Mouse (Mus musculus): ENCODE results near the gene Sp6.

DNA sequence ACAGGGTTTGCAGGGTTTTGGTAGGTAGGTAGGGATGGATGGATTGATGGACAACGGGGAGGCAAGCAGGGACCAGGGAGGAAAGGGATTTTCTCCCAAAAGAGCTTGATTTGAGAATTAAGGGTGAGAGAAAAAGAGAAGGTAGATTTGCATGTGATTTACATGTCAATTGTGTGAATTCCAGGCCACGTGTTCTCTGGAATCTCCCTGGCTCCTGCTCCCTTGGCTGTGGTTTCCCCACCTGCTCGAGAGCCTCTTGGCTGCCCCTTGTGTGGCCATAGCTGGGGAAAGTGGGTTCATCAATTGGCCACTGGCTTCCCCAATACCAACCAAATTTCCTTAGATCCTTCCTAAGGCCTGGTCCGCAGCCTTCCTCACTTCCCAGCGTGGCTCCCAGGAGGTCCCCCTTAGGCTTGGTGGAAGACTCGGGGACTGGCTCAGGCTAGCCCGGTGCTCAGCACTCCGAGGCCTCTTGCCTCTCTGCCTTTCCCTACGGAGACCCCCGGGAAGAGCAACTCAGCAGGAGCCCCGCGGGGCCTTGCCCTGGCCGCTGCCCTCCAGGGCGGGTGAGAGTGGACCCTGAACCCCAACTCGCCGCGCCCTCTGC lies 16.3 kb upstream of the Sp6 start:
- no peak for TF ChIP-seq CTCF (IDR thresholded peaks at IDR 0.05; ENCODE audit: low read depth)
- TF ChIP-seq EP300 (optimal IDR thresholded peaks at IDR 0.05) = no peak
